Mouse (Mus musculus) A20 (cell line): ENCODE measurements around the gene Ppm1g.
"Not testable (repeated sequence)": the region's sequence is repeated elsewhere in the genome, so short reads cannot be mapped to it uniquely, and the experiment has no call there.

ENCODE experiments used
- DNase-seq: peaks from one replicate; pipeline ENCODE4 v3.0.0-alpha.2; 2011; ENCODE audit warnings: low read depth, low spot score

The Ppm1g gene

GRCm38 (mm10) chr5:31219474-31219873, 1.0 kb downstream of the Ppm1g start:
- DNase-seq, result peak; percentile 28

- DNase-seq, result peak; percentile 38
Observed at GRCm38 (mm10) chr5:31219070-31219469, 1.4 kb downstream of the Ppm1g start.

DNA sequence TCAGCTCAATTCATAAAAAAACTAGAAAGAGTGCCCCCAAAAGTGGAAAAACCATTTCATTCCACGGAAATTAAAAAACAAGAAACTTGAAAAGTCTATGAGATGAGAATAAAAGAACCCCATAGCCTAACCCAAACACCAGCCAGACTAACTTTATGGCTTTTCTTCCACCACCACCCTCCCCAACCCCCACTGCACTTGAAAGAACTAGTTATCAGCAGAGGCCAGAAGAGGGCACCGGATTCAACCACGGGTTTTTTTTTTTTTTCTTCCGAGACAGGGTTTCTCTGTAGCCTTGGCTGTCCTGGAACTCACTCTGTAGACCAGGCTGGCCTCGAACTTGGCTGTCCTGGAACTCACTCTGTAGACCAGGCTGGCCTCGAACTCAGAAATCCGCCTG, 2.2 kb downstream of the Ppm1g start:
- DNase-seq, result peak; percentile 62

GRCm38 (mm10) chr5:31216554-31216953, 3.9 kb downstream of the Ppm1g start:
- DNase-seq, result not testable (repeated sequence)

DNA sequence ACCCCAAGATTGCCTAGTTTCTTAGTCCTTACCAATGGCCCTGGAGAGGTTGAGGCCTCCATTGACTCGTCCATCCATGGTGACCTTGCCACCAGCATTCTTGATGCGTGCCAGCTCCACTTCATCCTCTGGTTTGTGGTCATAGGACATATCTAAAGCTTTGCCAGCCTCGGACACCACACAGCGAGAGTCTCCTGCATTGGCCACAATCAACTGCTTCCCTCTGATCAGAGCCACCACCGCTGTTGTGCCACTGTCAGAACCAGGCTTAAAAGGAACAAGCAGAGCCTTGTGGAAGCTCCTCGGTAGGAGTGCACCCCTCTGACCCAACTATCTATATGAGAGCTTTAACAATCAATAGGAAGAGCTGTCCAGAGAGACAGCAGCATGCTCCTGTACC, 16.1 kb downstream of the Ppm1g start:
- DNase-seq, result no peak

GRCm38 (mm10) chr5:31203866-31204265, 16.6 kb downstream of the Ppm1g start:
- DNase-seq, result no peak

DNA sequence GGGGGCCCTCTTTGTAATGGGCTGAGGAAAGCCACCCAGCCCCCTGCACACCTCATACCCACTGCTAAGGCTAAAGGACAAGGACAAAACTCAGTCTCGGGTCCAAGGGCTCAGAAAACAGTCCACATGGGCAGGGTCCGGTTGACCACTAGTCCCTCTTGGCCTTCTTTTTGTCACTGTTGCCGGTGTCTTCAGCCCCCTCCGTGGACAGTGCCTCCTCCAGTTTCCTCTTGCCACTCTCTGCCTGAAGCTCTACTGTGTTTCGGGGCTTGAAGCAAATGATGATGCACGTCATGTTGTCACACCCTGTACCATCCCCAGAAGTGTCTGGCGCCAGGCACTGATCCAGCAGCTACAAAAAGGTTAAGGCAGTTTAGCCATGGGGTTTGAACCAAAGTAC, 17.6 kb downstream of the Ppm1g start:
- no peak for DNase-seq

DNA sequence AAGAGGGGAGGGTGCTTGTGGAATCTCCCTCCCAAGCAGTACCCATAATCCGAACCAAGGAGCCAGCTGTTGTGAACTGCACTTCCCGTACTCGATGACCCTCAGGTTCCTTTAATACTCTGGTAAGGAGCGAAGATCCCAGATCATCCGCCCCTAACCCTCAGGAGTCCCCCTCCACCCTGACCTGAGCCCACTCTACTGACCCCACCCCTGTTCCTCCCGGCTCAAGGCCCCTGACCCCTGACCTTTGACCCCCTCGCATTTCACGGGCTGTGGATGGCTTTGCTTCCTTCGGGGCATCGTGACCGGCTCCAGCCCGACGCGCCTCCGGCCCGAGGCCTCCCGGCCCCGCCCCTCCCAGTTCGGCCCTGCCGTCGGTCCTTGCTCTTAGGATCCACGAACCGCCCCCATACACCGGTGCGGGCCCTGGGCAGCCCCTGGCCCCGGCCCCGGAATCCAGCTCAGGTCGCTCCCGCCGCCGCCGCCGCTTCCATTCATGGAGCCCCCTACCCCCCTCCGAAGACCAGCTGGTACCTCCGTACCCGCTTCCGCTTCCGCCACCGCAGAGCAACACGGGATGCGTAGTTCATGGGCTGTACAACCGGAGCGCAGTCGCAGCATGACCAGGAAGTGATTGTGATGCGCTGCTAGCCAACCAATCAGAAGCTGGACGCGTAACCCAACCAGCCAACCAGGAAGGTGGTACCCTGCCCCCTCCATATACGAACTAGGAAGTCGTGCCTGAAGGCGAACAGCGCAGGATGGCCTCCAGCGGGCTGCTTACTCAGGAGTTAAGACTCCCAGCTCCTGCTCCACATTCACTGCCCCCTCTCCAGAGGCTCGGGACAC, 18.5 kb downstream of the Ppm1g start, which contains the start of gene Zfp513:
Gene Zfp513, minus strand, starts transcription at position 562 of the 849 bp plus-strand sequence.
- DNase-seq, result peak; percentile 98

GRCm38 (mm10) chr5:31201042-31201741, 19.3 kb downstream of the Ppm1g start:
- peak; percentile 87 for DNase-seq

- DNase-seq, result peak; percentile 57
Observed at GRCm38 (mm10) chr5:31200327-31200768, 20.1 kb downstream of the Ppm1g start.

- peak; percentile 63 for DNase-seq
Observed at GRCm38 (mm10) chr5:31199893-31200292, 20.6 kb downstream of the Ppm1g start.

GRCm38 (mm10) chr5:31199321-31199892, 21.1 kb downstream of the Ppm1g start:
- DNase-seq, result no peak

GRCm38 (mm10) chr5:31198616-31199320, 21.7 kb downstream of the Ppm1g start:
- DNase-seq, result no peak

GRCm38 (mm10) chr5:31198170-31198569, 22.3 kb downstream of the Ppm1g start:
- no peak for DNase-seq

GRCm38 (mm10) chr5:31197072-31197471, 23.4 kb downstream of the Ppm1g start:
- DNase-seq, result no peak

- DNase-seq, result no peak
Observed at GRCm38 (mm10) chr5:31196207-31196606, 24.3 kb downstream of the Ppm1g start.

DNA sequence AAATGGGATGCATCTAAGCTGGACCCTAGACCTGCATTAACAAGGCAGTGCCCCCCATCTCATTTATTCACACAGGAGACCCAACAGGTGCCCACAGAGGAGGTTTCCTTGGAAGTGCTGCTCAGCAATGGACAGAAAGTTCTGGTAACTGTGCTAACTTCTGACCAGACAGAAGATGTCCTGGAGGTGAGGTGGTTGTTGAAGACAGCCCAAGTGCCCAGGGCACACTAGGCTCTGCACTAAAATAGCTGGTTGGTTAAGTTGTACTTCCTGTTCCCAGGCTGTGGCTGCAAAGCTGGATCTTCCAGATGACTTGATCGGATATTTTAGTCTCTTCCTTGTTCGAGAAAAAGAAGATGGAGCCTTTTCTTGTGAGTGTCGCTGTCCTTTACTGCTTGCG, 24.8 kb downstream of the Ppm1g start:
- DNase-seq, result no peak

DNA sequence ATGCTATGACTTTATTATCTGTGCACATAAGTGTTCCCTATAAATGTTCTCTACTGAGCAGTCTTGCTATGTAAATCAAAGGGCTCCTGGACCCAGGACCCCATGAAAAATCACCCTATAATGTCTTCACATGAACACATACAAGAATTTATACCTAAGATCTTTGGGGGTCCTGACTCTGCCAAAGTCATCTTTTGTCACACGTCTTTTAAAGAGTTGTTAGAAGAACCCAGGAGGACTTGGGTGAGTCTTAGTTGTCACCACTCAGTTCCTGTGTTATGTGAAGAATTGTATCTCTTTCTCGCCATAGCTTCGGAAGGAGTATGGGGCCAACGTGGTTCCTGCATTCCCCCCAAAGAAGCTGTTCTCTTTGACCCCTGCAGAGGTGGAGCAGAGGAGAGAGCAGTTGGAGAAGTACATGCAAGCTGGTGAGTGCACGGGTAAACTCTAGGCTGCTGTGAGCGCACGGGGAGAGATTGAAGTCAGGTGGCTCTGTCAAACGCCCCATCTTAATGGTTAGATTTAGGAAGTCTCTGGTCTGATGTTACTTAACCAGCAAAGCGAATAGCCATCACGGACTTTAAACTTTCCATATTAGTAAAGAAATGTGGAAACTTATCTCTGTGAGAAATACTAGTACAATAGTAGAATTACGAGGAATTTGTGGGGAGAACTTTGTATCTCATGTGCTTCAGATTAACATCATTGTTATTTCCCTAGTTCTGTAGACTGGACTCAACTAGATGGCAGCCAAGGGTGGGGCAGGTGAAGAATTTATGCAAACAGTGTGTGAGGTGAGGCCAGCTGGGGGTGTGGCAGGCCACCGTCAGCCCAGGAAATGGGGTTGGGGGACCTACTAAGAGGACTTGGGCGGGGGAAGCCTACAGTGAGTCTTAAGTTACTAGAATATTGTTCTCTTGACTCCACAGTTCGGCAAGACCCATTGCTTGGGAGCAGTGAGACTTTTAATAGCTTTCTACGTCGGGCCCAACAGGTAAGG, 25.7 kb downstream of the Ppm1g start:
- DNase-seq, result no peak

DNA sequence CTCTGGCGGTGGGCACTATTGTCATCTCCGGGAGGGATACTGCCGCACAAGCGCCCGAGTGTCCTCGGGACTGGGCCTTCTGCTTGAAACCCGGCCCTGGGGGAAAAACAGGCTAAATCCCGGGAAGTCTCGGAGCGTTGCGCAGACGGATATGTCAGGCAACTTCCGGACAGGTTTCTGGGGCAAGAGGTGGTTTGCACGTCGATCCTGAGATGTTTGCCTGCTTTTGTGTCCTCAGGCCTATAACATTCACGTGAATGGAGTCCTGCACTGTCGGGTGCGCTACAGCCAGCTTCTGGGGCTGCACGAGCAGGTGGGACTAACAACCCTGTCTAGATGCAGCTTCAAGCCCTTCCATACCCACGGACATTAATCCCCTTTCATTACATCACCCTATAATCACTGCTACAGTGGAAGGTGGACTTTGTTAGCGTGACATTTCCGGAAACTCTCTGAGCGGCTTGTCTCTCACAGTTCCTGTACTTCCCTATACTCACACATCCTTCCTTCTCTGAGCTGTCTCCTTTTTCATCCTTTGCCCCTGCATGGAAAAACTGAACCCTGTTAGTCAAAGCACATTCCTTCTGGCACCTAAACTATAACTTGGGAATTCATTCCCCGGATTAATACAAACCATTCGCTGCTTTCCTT, 26.7 kb downstream of the Ppm1g start:
- peak; percentile 65 for DNase-seq
